Mouse (Mus musculus) testis, adult 10 weeks (tissue): Measurements from ENCODE around the gene Otoa. TPM values are rescaled to one million over a fixed set of nuclear protein-coding genes. Genes with fewer than 3 reads are reported as not detected.

Source experiments
- polyA plus RNA-seq: library from polyadenylated mRNA; stranded (reverse); fragments of 350-450 nt; fragmentation: Illumina TruSeq; extraction: RNeasy Lipid Tissue Mini Kit (QIAGEN cat#74804); gene quantifications from one replicate; pipeline ENCODE4 v1.2.3, GENCODE M21; 2014; ENCODE audit warnings: low read depth, low replicate concordance

The Otoa gene
- 0.07 TPM for polyA plus RNA-seq

DNA sequence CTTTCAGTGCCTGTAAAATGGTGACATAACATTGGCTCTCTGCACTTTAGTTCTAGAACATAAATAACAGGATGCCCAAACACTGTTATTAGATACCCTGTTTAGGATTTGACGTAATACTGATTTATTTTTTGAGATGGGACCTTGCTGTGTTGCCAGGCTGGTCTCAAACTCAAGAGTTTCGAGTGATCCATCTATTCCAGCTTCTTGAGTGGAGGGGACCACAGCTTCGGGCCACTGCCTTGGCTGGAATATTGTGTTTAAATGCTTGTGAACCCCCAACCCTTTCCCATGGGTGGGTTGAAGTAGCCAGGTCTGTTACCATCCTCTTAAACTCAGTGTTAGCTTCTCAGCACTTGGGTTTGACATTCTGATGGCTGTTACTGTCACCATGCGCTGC is at the start of gene Otoa:
Otoa (plus strand) TSS at position 301 of the 400 bp plus-strand sequence.

DNA sequence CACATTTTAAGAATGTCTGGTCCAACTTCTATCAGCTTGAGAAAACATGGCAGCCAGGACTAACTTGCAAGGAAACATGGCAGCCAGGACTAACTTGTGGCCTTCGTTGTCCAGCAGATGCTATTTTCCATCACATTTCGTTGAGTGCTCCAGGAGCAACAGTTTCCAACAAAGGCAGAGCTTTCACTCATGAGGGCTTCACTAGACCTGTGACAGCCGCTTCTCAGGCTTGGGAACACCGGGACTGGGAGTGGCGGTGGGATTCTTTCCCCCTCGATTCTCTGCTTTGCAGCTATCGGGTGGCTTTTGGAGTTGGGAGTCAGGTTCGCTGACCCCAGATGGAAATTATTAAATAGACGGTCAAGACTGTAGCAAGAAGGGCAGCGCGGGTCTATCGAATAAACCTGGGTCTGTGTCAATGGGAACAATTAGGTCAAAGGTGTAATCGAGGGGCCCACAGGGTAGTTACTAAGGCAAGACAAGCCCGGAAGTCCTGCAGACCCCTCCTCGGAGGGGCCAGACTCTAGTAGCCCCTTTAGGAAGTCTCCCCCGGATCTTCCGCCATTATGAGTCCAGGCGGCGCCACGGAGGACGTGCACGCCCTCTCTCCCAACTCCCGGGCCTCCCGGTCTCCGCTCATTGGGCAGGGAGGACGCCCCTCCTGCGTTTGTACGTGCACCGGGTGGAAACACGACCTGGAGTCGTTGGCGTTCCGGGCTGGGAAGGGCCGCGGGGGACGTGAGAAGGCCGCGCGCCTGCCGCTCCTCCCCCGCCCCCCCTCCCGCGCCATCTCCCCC is 47.4 kb upstream of the Otoa start, which contains the start of gene Mettl9:
Mettl9 (plus strand) TSS at position 590 of the 797 bp plus-strand sequence.

DNA sequence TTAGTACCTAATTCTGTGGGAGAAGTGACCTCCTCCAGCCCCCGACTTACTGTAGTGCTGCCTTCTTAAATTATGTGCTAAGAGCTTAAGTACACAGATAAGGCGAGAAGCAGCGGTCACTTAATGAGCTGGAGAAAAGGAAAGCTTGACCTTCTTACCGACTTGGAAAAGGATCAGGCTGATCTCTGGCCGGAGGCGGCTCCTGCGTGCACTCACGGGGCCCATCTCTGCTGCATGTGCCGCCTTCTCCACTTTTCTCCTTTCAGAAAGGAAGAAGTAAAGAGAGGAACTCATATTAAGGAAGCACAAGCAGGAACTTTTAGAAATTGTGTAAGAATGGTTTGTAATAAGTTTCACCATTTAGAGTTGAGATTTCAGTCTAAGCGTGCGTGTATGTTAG is 7.2 kb upstream of the Otoa start, which contains the start of gene Igsf6:
Igsf6 (minus strand) TSS at position 292 of the 400 bp plus-strand sequence.

Other genes with a start within 250 kb of the Otoa start
- 2.0 TPM for gene Eef2k, start 238.8 kb upstream of the Otoa start, polyA plus RNA-seq
- gene Polr3e, start 163.9 kb upstream of the Otoa start, polyA plus RNA-seq, result 9.1 TPM
- gene Cdr2, start 99.3 kb upstream of the Otoa start, polyA plus RNA-seq, result 32.0 TPM
- 92.2 TPM for gene Mfsd13b, start 99.1 kb upstream of the Otoa start, polyA plus RNA-seq
- gene Mettl9, start 47.2 kb upstream of the Otoa start, polyA plus RNA-seq, result 80.5 TPM
- gene Igsf6, start 7.1 kb upstream of the Otoa start, polyA plus RNA-seq, result 0.66 TPM